Mouse (Mus musculus) hindbrain, embryonic 12.5 days (tissue): ENCODE data around the gene Brox. TPM values are rescaled to one million over a fixed set of nuclear protein-coding genes. Genes with fewer than 3 reads are reported as not detected.
"Not testable (repeated sequence)": the region's sequence is repeated elsewhere in the genome, so short reads cannot be mapped to it uniquely, and the experiment has no call there.

Experiments
- ATAC-seq: fragments of 200-750 bp; cut with Nextera tagmentation; 2 replicates; pipeline ENCODE4 v1.8.0; 2017; ENCODE audit warnings: moderate TSS enrichment; ENCODE audit not compliant: low FRiP score
- H3K27ac ChIP-seq: fragments of 300-500 bp; sonication (generic); 2 replicates; pipeline ENCODE4 v1.5.1; 2016; ENCODE audit warnings: mild to moderate bottlenecking
- H3K27me3 ChIP-seq: fragments of 300-500 bp; sonication (generic); 2 replicates; pipeline ENCODE4 v1.6.1; 2016; ENCODE audit warnings: mild to moderate bottlenecking
- H3K36me3 ChIP-seq: fragments of 300-500 bp; sonication (generic); 2 replicates; pipeline ENCODE4 v1.6.1; 2016; ENCODE audit warnings: mild to moderate bottlenecking
- H3K4me1 ChIP-seq: fragments of 300-500 bp; sonication (generic); 2 replicates; pipeline ENCODE4 v1.6.1; 2016
- H3K4me2 ChIP-seq: fragments of 300-500 bp; sonication (generic); replicated peaks from 2 replicates; pipeline ENCODE4 v1.6.1; 2016; ENCODE audit warnings: mild to moderate bottlenecking
- H3K4me3 ChIP-seq: fragments of 300-500 bp; sonication (generic); 2 replicates; pipeline ENCODE4 v1.5.1; 2016; ENCODE audit warnings: mild to moderate bottlenecking
- H3K9ac ChIP-seq: fragments of 300-500 bp; sonication (generic); 2 replicates; pipeline ENCODE4 v1.6.1; 2016; ENCODE audit warnings: mild to moderate bottlenecking, moderate library complexity
- H3K9me3 ChIP-seq: fragments of 300-500 bp; sonication (generic); replicated peaks from 2 replicates; pipeline ENCODE4 v1.6.1; 2016; ENCODE audit warnings: mild to moderate bottlenecking
- WGBS: fragments of 180-500 bp; shearing (Covaris S2); methylation state at CpG from one replicate; pipeline ENCODE4 v1.1.7; 2016; 5-methylcytosine and 5-hydroxymethylcytosine counted together
- polyA plus RNA-seq: library from polyadenylated mRNA; unstranded; fragments of >200 nt; fragmentation: Nextera tagmentation; extraction: Ambion mirVana; gene quantifications from 2 replicates; pipeline ENCODE4 v1.2.1, GENCODE M21; 2016

Gene Brox
- polyA plus RNA-seq, result 77.8 and 86.9 TPM in 2 replicates

DNA sequence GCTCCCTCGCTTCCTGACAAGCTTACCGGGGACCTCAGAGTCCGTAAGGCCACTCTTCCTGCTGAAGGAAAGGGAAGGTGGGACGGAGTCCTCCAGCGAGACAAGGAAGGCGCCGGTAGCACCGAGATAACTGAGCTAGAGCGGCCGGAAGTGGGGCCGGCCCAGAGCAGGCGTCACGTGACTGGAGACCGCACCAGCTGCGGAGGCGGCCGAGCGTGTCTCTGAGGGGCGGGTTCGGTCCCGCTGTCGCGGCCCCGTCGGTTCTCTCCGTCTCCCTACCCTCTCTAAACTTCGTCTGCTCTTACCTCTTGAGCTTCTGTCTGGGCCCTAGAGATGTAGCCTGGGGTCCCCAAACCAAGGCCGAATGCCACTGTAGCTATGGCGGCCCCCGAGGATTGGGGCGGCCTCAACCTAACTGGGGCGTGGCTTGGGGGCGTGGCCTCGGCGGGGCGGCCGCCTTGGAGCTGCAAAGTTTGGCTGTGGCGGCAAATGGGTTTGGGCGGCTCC lies at the start of gene Brox:
Brox (minus strand) TSS at position 393 of the 507 bp plus-strand sequence.
- Histone ChIP-seq H3K4me3 (peak within 1 kb of the TSS; percentile 47), H3K4me2 (peak within 1 kb of the TSS; percentile 54), H3K9me3 (no peaks in the 10 kb centered on the region), H3K9ac (peak within 1 kb of the TSS; percentile 61), H3K27ac (peak within 1 kb of the TSS; percentile 77), H3K27me3 (no peaks in the 10 kb centered on the region), H3K4me1 (no peaks in the 10 kb centered on the region), H3K36me3 (peaks cover 8% of the 10 kb centered on the region)
- under 1% methylated on average over 32 of the region's 39 CpGs for WGBS
- peak; percentile 91 for ATAC-seq

DNA sequence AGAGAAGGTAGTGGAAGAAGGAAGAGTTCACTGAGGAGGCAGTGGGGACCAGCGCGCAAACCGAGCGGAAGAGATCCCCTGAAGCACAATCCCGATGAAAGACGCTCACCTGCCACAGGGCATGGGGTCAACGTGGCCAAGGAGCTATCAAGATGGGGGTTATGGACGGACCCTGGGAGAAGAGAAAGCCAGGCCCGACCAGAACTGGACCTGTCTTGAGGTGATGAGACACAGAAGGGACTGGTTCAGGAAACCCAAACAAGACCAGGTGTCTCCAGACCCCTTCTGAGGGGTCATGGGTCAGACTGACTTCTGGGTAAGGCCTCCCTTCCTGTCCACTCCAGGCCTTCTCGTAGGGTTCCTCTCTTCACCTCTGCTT lies 48.7 kb upstream of the Brox start:
- H3K4me3 ChIP-seq, result peak overlapping the region; percentile 91
- 11% methylated on average over 10 of the region's 10 CpGs for WGBS
- H3K9ac ChIP-seq, result peak overlapping the region; percentile 86
- H3K9me3 ChIP-seq, result no peaks in the 10 kb centered on the region
- H3K4me1 ChIP-seq, result peaks cover 14% of the 10 kb centered on the region
- H3K36me3 ChIP-seq, result peaks cover 36% of the 10 kb centered on the region
- peak overlapping the region; percentile 82 for H3K27ac ChIP-seq
- H3K27me3 ChIP-seq, result no peaks in the 10 kb centered on the region
- peak; percentile 53 for ATAC-seq
- H3K4me2 ChIP-seq, result peak overlapping the region; percentile 91

DNA sequence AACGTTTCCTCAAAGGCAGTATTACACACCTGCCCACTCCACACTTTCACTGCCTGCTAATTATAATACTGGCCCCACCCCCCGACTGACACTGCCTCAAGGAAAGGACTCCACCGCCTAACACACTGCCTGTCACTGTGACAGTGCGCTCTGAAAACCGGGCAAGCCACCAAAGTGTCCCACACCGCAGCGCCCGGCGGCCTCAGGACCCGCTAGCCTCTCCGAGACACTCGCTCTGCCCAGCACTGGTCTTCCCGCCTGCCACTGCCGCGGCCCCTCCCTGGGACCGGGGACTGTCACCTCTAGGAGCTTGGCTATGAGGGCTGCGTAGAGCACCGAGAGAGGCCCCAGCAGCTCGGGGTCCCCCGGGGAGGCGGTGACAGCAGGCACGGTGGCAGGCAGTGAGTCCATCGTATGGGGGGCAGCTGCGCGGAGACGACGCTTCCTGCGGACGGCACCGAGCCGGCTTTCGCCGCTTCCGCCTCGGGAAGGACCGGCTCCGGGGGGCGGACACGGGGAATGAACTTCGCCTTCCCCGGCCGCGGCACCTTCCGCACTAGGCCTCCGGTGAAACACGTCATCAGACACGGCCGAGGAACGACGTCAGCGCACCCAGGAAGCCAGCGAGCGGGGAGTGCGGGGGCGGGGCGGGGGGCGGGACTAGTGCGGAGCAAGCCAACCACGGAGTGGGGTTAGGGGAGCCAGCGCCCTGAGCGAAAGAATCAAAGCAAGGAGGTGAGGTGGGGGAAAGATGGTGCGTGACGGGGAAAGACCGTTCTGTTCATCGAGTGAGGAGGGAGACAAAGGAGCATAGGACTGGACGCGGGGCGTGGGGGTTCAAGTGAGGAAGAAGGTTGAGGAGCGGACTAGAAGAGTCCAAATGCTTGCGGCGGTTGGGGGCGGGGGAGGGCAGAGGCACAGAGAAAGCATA lies 48.1 kb upstream of the Brox start:
- Histone ChIP-seq H3K4me2 (peak overlapping the region; percentile 91), H3K4me1 (peaks cover 14% of the 10 kb centered on the region), H3K27me3 (no peaks in the 10 kb centered on the region), H3K9me3 (no peaks in the 10 kb centered on the region), H3K27ac (peak overlapping the region; percentile 82), H3K36me3 (peaks cover 33% of the 10 kb centered on the region), H3K9ac (peak overlapping the region; percentile 86), H3K4me3 (peak overlapping the region; percentile 91)
- peak; percentile 98 for ATAC-seq
- under 1% methylated on average over 72 of the region's 72 CpGs for WGBS

DNA sequence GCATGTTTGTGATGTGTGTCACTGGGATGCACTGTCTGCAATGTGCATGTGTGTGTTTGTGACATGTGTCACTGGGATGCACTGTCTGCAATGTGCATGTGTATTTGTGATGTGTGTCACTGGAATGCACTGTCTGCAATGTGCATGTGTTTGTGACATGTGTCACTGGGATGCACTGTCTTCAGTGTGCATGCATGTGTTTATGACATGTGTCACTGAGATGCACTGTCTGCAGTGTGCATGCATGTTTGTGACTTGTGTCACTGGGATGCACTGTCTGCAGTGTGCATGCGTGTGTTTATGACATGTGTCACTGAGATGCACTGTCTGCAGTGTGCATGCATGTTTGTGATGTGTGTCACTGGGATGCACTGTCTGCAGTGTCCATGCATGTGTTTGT lies 45.8 kb upstream of the Brox start:
- Histone ChIP-seq H3K36me3 (peaks cover 32% of the 10 kb centered on the region), H3K4me1 (peaks cover 14% of the 10 kb centered on the region)
- not testable (repeated sequence) for H3K9ac ChIP-seq, H3K27ac ChIP-seq, H3K9me3 ChIP-seq, H3K4me3 ChIP-seq, ATAC-seq, H3K4me2 ChIP-seq, H3K27me3 ChIP-seq
- WGBS, result 100% methylated on average over 1 of the region's 1 CpGs

DNA sequence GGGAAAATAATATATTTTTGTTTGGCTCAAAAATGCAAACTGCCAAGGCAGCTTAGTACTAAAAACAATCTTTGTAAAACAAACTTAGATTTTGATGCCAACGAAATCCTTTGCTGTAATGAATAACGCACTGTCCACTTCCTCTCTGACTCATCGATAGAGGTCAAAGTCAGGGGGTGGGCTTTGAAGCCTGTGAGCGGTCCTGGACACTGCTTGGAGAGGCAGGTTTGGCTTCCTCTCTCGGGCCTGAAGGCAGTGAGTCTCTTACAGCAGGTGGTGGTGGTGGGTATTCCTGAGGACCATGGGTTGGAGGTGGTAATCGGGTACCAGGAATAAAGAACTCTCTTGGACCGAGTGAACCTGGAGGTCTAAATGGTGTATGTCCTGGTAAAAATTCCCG lies 30.1 kb upstream of the Brox start:
- Histone ChIP-seq H3K4me1 (no peaks in the 10 kb centered on the region), H3K9me3 (no peaks in the 10 kb centered on the region), H3K9ac (no peak overlapping the region), H3K36me3 (peaks cover 78% of the 10 kb centered on the region), H3K27ac (no peak overlapping the region), H3K4me2 (no peak overlapping the region), H3K4me3 (no peak overlapping the region), H3K27me3 (no peaks in the 10 kb centered on the region)
- no peak for ATAC-seq
- WGBS, result 94% methylated on average over 8 of the region's 8 CpGs

DNA sequence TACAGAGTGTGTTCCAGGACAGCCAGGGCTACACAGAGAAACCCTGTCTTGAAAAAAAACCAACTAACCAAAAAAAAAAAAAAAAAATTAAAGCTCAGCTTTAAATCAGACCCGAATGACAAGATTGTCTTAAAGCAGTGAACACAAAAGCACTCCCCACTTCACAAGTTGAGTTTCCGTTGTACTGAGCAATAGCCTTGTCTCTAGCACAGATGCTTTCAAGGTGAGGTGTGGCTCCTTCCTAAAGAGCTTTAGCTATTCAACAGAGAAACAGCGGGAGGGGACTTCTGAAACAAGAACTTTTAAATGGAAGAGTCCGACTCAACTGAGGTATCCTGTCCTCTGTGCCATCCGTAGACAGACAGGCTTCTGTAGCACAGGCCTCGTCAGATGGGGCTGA lies 27.4 kb upstream of the Brox start:
- Histone ChIP-seq H3K36me3 (peaks cover 73% of the 10 kb centered on the region), H3K4me2 (no peak overlapping the region), H3K27ac (no peak overlapping the region), H3K9me3 (no peaks in the 10 kb centered on the region), H3K4me3 (no peak overlapping the region), H3K9ac (no peak overlapping the region), H3K27me3 (no peaks in the 10 kb centered on the region), H3K4me1 (no peaks in the 10 kb centered on the region)
- ATAC-seq, result no peak
- 95% methylated on average over 6 of the region's 6 CpGs for WGBS

DNA sequence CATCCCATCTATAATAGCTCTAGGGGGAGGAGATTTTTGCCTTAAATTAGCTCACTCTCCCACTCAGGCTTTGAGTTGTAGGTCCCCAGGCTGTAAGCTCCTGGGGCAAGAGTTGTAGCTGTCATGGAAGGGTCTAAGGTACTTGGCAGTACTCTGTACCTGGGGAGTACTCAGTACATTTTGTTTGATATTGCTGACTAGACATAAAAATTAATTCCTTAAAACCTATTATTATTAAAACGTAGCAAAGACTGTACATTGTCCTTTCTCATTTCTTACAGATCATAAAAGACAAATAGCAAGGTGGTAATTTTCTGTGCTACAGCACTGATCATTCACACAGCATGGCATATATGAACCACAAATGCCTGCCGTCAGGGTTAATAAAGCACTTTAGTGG lies 26.9 kb upstream of the Brox start:
- Histone ChIP-seq H3K27ac (no peak overlapping the region), H3K4me1 (no peaks in the 10 kb centered on the region), H3K27me3 (no peaks in the 10 kb centered on the region), H3K9me3 (no peaks in the 10 kb centered on the region), H3K4me2 (no peak overlapping the region), H3K9ac (no peak overlapping the region), H3K36me3 (peaks cover 73% of the 10 kb centered on the region), H3K4me3 (no peak overlapping the region)
- WGBS, result 96% methylated on average over 2 of the region's 2 CpGs
- ATAC-seq, result no peak

DNA sequence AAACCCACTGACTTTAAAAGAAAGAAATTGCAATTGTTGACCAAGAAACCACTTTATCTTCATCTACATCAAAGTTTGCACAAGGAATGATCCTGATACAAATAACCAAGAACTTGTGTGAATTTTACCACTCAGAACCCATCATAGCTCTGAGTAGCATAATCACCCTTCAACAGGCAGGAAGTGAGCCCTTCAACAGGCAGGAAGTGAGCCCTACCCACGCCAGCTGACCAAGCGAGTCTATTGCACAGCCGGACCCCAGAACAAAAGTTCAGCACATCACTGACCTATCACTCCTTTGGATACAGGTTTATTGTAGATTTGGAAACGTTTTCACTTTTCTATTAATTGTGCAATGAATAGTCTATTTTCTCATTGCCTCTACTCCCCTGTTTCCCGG lies 25.4 kb upstream of the Brox start:
- not testable (repeated sequence) for H3K4me2 ChIP-seq, H3K4me3 ChIP-seq, H3K9me3 ChIP-seq, ATAC-seq, H3K4me1 ChIP-seq, H3K9ac ChIP-seq, H3K27ac ChIP-seq, H3K27me3 ChIP-seq
- WGBS, result 87% methylated on average over 5 of the region's 5 CpGs
- peaks cover 72% of the 10 kb centered on the region for H3K36me3 ChIP-seq

DNA sequence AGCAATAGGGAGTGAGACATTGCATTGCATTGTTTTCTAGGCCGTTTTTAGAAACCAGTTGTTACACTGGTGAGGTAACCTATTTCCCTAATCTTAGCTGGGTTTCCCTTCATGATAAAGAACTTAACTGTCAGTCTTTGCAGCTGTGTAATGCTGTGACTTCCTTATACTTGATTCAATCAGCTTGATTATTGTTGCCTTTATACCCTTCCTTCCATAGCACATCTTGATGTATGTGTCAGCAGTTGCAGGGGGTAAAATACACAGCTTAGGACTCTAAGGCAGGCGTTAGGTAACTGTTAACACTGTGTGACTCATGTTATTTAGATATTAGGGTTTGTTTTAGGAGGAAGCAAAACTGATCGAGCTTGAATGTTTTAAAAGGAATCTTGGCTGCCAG lies 23.6 kb upstream of the Brox start:
- 85% methylated on average over 3 of the region's 3 CpGs for WGBS
- Histone ChIP-seq H3K9me3 (no peaks in the 10 kb centered on the region), H3K27ac (no peak overlapping the region), H3K36me3 (peaks cover 73% of the 10 kb centered on the region), H3K27me3 (no peaks in the 10 kb centered on the region), H3K4me1 (no peaks in the 10 kb centered on the region), H3K4me2 (no peak overlapping the region), H3K9ac (no peak overlapping the region), H3K4me3 (no peak overlapping the region)
- ATAC-seq, result no peak

DNA sequence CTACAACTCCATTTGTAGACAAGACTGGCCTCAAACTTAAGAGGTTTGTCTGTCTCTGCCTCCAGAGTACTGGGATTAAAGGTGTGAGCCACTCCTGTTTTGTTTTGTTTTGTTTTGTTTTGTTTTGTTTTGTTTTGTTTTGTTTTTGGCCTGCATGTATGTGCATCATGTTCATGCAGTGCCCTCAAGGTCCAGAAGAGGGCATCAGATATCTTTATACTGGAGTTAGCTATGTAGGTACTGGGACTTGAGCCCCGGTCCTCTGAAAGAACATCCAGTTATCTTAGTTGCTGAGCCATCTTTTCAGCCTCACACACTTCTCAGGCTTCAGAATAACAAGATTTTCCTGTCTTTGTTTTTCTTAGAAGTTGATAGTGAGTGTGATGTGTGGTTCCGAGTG lies 18.7 kb upstream of the Brox start:
- Histone ChIP-seq H3K9ac (no peak overlapping the region), H3K4me1 (no peaks in the 10 kb centered on the region), H3K27ac (no peak overlapping the region), H3K4me3 (no peak overlapping the region), H3K9me3 (no peaks in the 10 kb centered on the region), H3K36me3 (peaks cover 75% of the 10 kb centered on the region), H3K27me3 (no peaks in the 10 kb centered on the region), H3K4me2 (no peak overlapping the region)
- ATAC-seq, result no peak
- WGBS, result 93% methylated on average over 2 of the region's 2 CpGs

DNA sequence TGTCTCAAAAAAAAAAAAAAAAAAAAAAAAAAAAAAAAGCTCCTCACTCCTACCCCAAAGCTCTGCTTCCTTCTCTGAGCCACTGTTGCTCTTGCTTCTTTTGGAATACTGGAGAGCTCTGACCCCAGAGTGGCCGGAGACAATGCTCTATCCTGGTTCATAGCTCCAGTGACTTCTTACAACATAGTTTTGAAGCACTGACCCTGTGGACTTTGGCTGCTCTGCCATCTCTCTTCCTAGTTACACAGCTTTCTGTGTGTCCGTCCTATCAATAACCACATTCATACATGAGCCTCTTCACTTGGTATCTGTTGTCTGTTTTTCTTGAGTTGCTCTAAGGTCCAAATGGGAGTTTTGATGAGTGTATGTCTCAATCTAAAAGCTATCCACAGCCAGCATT lies 15.0 kb upstream of the Brox start:
- H3K9me3 ChIP-seq, result no peaks in the 10 kb centered on the region
- H3K27ac ChIP-seq, result no peak overlapping the region
- no peaks in the 10 kb centered on the region for H3K27me3 ChIP-seq
- ATAC-seq, result no peak
- 91% methylated on average over 2 of the region's 2 CpGs for WGBS
- H3K9ac ChIP-seq, result no peak overlapping the region
- peaks cover 48% of the 10 kb centered on the region for H3K36me3 ChIP-seq
- no peak overlapping the region for H3K4me3 ChIP-seq
- no peak overlapping the region for H3K4me2 ChIP-seq
- H3K4me1 ChIP-seq, result no peaks in the 10 kb centered on the region

DNA sequence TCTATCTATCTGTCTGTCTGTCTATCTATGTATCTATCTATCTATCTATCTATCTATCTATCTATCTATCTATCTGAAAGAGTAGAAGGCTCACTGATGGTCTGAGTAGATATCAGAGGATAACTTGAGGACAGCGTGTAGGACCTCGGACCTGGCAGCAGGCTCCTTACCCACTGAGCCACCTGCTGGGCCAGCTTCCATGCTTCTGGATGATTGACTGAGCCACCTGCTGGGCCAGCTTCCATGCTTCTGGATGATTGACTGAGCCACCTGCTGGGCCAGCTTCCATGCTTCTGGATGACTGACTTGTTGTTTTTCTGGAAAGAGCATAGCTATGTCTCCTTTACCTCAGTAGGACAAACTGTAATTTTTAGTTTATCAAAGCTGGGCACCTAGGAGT lies 12.5 kb upstream of the Brox start:
- WGBS, result 40% methylated on average over 2 of the region's 2 CpGs
- H3K4me3 ChIP-seq, H3K9ac ChIP-seq, H3K4me1 ChIP-seq, H3K9me3 ChIP-seq, H3K27ac ChIP-seq, H3K27me3 ChIP-seq, H3K4me2 ChIP-seq, ATAC-seq: not testable (repeated sequence)
- H3K36me3 ChIP-seq, result peaks cover 24% of the 10 kb centered on the region

DNA sequence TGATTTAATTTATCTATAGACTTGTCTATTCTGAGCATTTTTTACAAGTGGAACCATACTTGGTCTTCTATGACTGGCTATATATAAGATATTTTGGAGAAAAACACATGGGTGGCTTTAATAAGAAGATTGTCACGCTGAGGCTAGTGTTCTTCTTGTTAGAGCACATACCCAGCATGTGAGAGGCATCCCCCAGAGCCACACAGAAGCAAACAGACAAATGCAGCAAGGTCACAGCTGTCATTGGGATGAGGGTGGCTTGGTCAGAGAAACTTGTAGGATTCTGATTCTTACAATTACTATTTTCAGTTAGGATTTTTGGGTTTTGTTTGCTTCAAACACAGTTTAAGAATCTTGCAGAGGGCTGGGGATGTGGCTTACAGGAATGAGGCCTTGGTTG lies 11.4 kb upstream of the Brox start:
- ATAC-seq, result no peak
- Histone ChIP-seq H3K27ac (no peak overlapping the region), H3K9me3 (no peaks in the 10 kb centered on the region), H3K4me2 (no peak overlapping the region), H3K4me3 (no peak overlapping the region), H3K27me3 (no peaks in the 10 kb centered on the region), H3K9ac (no peak overlapping the region), H3K36me3 (peaks cover 16% of the 10 kb centered on the region; the same call in 1 of the 2 replicates), H3K4me1 (no peaks in the 10 kb centered on the region)
- 88% methylated on average over 1 of the region's 1 CpGs for WGBS
